Mouse (Mus musculus) MEL (cell line): ENCODE results near the gene Atp5d.

Source experiments
- CTCF ChIP-seq, 3 experiments: IDR thresholded peaks in 2 of 3; conservative IDR thresholded peaks in 1 of 3; 2 replicates each; pipeline ENCODE4 v1.5.1; 2011 to 2012; ENCODE audit warnings: low read length in 3 of 3, low read depth in 2 of 3, mild to moderate bottlenecking in 2 of 3, improper control_type of control experiment in 1 of 3, inconsistent platforms in 1 of 3, mixed read lengths in 1 of 3, moderate library complexity in 1 of 3; ENCODE audit not compliant: control insufficient read depth in 1 of 3, insufficient read depth in 1 of 3, poor library complexity in 1 of 3, severe bottlenecking in 1 of 3
- E2F4 ChIP-seq: IDR thresholded peaks from 2 replicates; pipeline ENCODE4 v1.6.1; 2011; ENCODE audit warnings: low read depth, low read length, improper control_type of control experiment, borderline replicate concordance
- HCFC1 ChIP-seq: IDR thresholded peaks from 2 replicates; pipeline ENCODE4 v1.6.1; 2012; ENCODE audit warnings: low read depth, mild to moderate bottlenecking, inconsistent platforms, low read length, improper control_type of control experiment, moderate library complexity
- MAX ChIP-seq: IDR thresholded peaks from 2 replicates; pipeline ENCODE4 v1.6.1; 2011; ENCODE audit warnings: low read length, improper control_type of control experiment
- MYC ChIP-seq: IDR thresholded peaks from 2 replicates; pipeline ENCODE4 v1.6.1; 2011; ENCODE audit warnings: low read depth, mild to moderate bottlenecking, low read length, improper control_type of control experiment, moderate library complexity
- RAD21 ChIP-seq: IDR thresholded peaks from 2 replicates; pipeline ENCODE4 v1.6.1; 2011; ENCODE audit warnings: mild to moderate bottlenecking, low read depth, low read length, improper control_type of control experiment
- TAL1 ChIP-seq: IDR thresholded peaks from 2 replicates; pipeline ENCODE4 v1.6.1; 2012; ENCODE audit warnings: mild to moderate bottlenecking, inconsistent platforms, low read length, moderate library complexity, mixed read lengths

GRCm38 (mm10) chr10:80144159-80144558 lies 5.7 kb downstream of the Atp5d start:
- TF ChIP-seq MYC (no peak), CTCF (IDR thresholded peaks at IDR 0.05 in 2 of 3, conservative IDR thresholded peaks at IDR 0.05 in 1 of 3; ENCODE audit: control insufficient read depth in 1 of 3, insufficient read depth in 1 of 3, low read depth in 2 of 3, low read length in 3 of 3, poor library complexity in 1 of 3, severe bottlenecking in 1 of 3) (no peak), HCFC1 (no peak), MAX (no peak), TAL1 (no peak), E2F4 (no peak), RAD21 (no peak)
